Mouse (Mus musculus) retina, postnatal 1 day (tissue): ENCODE measurements at regions not wholly inside any gene's neighbourhood (a gene's known extent, or its start where the extent isn't known, plus 50 kb on each side); places are given as distances from the start of the nearest gene placed in this dataset.
A peak's percentile ranks its signal among the peaks of the same experiment; 100 is the strongest.

Source experiments
- DNase-seq: peaks from one replicate; pipeline ENCODE4 v3.0.0-alpha.2; 2012

DNA sequence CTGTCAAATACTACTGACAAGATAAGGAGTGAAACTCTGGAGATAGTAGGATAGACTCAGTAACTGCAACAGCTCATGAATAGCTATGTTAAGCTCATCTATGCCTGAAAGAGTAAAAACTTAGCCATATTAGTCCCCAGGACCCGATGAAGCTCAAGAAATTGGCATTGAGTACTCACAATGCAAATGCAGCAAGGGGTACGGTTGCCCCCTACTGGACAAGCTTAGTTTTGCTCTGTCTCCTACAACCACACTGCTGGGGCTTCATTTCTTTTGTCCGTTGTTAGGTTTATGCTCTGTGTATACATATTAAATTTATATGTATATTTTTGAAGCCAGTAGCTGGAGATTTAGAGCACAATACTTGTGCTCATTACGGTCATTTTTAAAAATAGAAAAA is 74.4 kb upstream of the Mup5 start:
- peak; percentile 13 for DNase-seq

DNA sequence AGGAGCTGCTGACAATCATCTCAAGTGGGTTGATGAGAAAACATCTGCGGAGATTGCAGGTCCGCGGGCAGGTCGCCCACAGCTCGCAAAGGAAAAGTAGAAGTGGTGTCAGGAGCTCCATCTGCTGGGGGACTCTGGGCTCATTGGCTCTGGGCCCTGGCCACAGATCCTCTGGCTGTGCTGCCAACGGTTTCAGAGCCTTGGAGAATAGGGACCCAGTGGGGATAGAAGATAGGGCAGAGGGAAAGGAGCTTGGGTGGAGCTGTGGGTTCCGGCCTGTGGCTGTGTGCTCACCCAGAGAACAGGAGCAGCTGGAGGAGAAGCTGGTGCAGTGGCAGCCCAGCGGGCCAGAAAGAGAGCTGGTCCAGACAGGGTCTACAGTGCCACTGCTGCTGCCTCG is 67.1 kb upstream of the Mup5 start:
- no peak for DNase-seq

DNA sequence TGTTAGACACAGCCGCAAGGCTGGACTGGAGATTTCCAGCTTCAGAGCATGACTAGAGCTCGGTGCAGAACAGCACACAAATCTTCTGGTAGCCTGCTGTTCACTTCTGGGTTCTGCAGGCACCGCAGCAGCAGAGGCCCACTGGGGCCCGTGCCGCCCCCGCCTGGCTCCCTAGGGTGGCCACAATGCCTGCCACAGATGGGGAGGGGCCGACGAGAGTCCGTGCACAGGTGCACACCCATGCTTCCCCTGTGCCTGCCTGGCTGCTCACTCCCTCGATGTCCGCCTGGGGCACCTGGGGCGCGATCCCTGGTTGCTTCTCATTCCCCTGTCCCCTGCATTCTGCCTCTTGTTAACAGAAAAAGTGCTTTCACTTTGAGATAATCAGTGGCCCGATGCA is 63.2 kb upstream of the Mup5 start:
- DNase-seq, result no peak

DNA sequence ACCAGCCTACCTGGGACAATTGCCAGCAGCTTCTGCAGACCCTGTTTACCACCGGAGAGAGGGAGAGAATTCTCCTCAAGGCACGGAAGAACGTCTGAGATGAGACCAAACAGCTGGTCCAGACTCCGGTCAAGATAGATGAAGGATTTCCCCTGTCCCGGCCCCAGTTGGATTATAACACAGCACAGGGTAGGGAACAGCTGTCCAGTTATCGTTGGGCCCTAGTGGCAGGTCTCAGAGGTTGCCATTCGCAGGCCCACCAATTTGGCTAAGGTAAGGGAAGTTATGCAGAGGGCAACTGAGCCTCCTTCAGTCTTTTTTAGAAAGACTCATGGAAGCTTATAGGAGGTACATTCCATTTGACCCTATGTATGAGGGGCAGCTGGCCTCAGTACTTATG is 62.1 kb upstream of the Mup5 start:
- DNase-seq, result no peak
